Mouse (Mus musculus) spleen, postnatal 14 days (tissue): Measurements from ENCODE around the gene Leo1.
A peak's percentile ranks its signal among the peaks of the same experiment; 100 is the strongest.
"Not testable (repeated sequence)": the region's sequence is repeated elsewhere in the genome, so short reads cannot be mapped to it uniquely, and the experiment has no call there.

Source experiments
- DNase-seq, 2 experiments: peaks; one replicate each; pipeline ENCODE4 v3.0.0; 2021 to 2022; ENCODE audit warnings: low spot score in 2 of 2

Leo1 gene

GRCm38 (mm10) chr9:75425796-75426391 is 15.4 kb upstream of the Leo1 start:
- no peak for DNase-seq

- no peak for DNase-seq
Measured at GRCm38 (mm10) chr9:75427366-75428273, 13.7 kb upstream of the Leo1 start.

GRCm38 (mm10) chr9:75428274-75428600 is 13.1 kb upstream of the Leo1 start:
- no peak for DNase-seq

- DNase-seq: no peak
Measured at GRCm38 (mm10) chr9:75429040-75429439, 12.3 kb upstream of the Leo1 start.

GRCm38 (mm10) chr9:75429657-75430056 is 11.7 kb upstream of the Leo1 start:
- DNase-seq: no peak

- DNase-seq: no peak
Measured at GRCm38 (mm10) chr9:75430822-75431621, 10.3 kb upstream of the Leo1 start.

- DNase-seq: no peak
Measured at GRCm38 (mm10) chr9:75432694-75433093, 8.6 kb upstream of the Leo1 start.

- DNase-seq: peak in 1 of 2 experiments; percentile 41
Measured at GRCm38 (mm10) chr9:75434172-75434793, 7.0 kb upstream of the Leo1 start.

GRCm38 (mm10) chr9:75434872-75435271 is 6.5 kb upstream of the Leo1 start:
- DNase-seq: no peak

GRCm38 (mm10) chr9:75435291-75435690 is 6.0 kb upstream of the Leo1 start:
- DNase-seq: no peak

GRCm38 (mm10) chr9:75435918-75436317 is 5.4 kb upstream of the Leo1 start:
- peak in 1 of 2 experiments; percentile 34 for DNase-seq

- DNase-seq: peak in 1 of 2 experiments; percentile 58
Measured at GRCm38 (mm10) chr9:75437653-75438385, 3.5 kb upstream of the Leo1 start.

GRCm38 (mm10) chr9:75441691-75442131 is 387 bp downstream of the Leo1 start:
- no peak for DNase-seq

GRCm38 (mm10) chr9:75444981-75445380 is 3.7 kb downstream of the Leo1 start:
- no peak for DNase-seq

GRCm38 (mm10) chr9:75446574-75446973 is 5.2 kb downstream of the Leo1 start:
- DNase-seq: not testable (repeated sequence)

- DNase-seq: no peak
Measured at GRCm38 (mm10) chr9:75448021-75448420, 6.7 kb downstream of the Leo1 start.

GRCm38 (mm10) chr9:75453994-75454393 is 12.7 kb downstream of the Leo1 start:
- DNase-seq: no peak

- DNase-seq: no peak
Measured at GRCm38 (mm10) chr9:75455684-75456083, 14.4 kb downstream of the Leo1 start.

GRCm38 (mm10) chr9:75463050-75463660 is 21.8 kb downstream of the Leo1 start:
- no peak for DNase-seq

GRCm38 (mm10) chr9:75465856-75466255 is 24.5 kb downstream of the Leo1 start:
- DNase-seq: no peak

GRCm38 (mm10) chr9:75466641-75467040 is 25.3 kb downstream of the Leo1 start:
- DNase-seq: no peak
